Mouse (Mus musculus) T-helper 17 cell (primary cell): ENCODE measurements around the gene Lemd1.

Source experiments
- in situ Hi-C, 2 experiments: fragments of 300-600 bp; cut with MboI, MseI; formaldehyde crosslinking; loops; 1 replicate in 1 of 2; 2 replicates in 1 of 2; pipeline ENCODE4 v1.15.1; 2025; ENCODE audit warnings: high pct_unique_total_duplicates in 2 of 2

Lemd1 gene

GRCm38 (mm10) chr1:132200562-132201510, 9.6 kb downstream of the Lemd1 start:
- in situ Hi-C loops = no loop called here

DNA sequence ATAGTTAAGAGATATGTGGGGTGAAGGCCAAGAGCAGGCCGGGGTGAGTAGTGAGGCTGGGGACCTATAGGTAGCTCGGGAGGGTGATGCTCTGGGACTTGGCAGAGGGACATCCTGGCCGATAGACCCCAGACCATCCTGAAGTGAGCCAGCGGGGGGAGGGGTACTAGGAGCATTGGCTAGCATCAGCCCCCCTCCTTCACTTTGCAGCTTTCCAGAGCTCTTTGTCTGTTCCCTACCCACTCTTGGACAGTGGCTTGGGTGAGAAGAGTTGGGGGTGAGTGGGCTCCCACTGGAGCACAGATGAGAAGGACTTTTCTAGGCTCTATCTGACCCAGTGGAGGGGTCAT, 10.3 kb downstream of the Lemd1 start:
- in situ Hi-C loops = no loop called here

GRCm38 (mm10) chr1:132201936-132202335, 10.7 kb downstream of the Lemd1 start:
- in situ Hi-C loops = no loop called here

DNA sequence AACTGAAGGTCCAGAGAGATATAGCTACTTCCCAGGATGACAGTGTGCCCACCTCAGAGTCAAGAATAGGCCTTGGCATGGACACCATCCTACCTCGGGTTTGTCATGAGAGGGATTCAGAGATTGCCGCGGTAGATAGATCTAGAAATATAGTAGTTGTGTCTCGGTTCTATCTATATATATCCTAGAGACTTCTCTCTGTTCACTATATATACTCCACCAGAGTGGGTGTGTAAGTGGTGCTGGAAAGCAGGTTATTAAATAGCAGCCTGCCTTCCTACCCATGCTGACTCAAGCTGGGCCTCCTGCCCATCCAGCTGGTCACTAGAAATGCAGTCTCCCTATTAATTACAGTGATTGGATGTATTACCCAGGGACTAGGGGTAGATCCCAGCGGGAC, 11.5 kb downstream of the Lemd1 start:
- in situ Hi-C loops = no loop called here

- in situ Hi-C loops = no loop called here
Observed at GRCm38 (mm10) chr1:132205958-132206357, 14.7 kb downstream of the Lemd1 start.

- in situ Hi-C loops = no loop called here
Observed at GRCm38 (mm10) chr1:132206828-132207227, 15.6 kb downstream of the Lemd1 start.

GRCm38 (mm10) chr1:132208154-132208553, 16.9 kb downstream of the Lemd1 start:
- in situ Hi-C loops = no loop called here

- in situ Hi-C loops = no loop called here
Observed at GRCm38 (mm10) chr1:132209400-132209799, 18.2 kb downstream of the Lemd1 start.

GRCm38 (mm10) chr1:132210922-132211321, 19.7 kb downstream of the Lemd1 start:
- in situ Hi-C loops = no loop called here

DNA sequence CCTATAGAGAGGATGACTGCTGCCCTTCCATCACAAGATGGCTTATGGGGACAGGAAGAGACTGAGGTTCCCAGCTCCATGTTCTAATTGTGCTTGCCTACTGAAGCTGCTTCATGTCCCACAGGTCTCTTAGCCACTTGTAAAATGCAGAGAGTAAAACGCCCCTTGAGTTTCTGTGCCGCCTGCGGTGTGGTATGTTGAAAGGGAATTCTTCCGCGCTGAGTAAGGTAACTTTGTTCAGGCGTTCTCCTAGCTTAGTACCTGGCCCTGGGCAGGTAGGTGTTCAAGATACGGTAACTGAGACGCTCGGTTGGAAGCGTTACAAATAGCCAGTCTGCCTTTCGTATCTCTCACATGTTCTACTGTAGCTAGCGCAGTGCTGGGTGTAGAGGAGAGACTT, 20.4 kb downstream of the Lemd1 start:
- in situ Hi-C loops = no loop called here

DNA sequence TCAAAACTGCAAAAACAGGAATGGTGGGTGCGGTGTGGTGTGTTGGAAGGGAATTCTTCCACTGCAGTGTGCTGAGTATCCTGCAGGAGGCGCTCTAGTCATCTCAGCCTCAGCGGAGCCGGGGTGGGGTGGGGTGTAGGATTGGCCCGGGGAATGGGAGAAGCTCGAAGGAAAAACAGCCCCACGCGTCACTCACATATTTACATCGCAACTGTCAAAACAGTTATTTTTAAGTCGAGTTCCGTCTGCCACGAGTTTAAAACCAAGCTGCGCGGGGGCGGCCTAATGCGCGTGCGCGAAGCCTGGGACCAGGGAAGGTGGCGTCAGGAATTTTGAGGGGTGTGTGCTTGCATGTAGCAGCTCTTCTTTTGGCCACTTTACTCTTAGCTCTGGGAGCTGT, 21.0 kb downstream of the Lemd1 start:
- in situ Hi-C loops = no loop called here

- in situ Hi-C loops = no loop called here
Observed at GRCm38 (mm10) chr1:132213076-132213475, 21.8 kb downstream of the Lemd1 start.

DNA sequence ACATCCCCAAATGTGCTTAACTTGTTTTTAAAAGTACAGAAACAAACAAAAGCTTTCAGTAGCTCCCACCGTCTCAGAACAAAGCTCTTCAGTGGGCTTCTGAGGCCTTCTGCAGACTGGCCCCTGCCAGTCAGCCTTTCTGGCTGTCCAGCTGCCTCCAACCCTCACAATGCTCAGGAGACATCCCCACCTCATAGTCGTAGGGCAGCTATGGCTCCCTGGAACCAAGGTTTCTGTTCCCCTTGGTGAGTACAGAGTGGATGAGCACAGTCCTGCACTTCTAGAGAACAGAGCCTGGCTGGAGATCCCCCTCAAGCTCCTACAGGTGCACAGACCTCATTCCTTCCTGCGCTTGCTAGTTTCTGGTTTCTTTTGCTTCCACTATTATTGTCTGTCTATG, 25.0 kb downstream of the Lemd1 start:
- in situ Hi-C loops = no loop called here

DNA sequence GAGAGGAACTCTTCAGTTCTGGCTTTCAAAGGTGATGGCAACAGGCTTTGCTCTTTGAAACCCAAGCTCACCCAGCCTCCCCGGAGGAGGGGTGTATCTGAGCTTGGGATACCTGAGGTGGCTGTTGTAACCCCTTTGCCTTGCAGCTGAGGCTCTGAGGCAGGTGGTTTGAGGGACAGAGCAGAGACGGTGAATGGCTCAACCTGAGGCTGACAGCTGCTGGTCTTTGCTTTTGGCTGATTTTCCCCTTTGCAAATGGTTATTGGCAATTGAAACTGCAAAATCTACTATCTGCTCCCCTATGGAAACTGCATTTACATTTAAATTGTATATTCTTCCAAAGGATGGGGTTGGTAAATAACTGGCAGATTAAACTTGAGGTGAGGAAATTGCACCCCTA, 30.4 kb downstream of the Lemd1 start:
- in situ Hi-C loops = no loop called here

DNA sequence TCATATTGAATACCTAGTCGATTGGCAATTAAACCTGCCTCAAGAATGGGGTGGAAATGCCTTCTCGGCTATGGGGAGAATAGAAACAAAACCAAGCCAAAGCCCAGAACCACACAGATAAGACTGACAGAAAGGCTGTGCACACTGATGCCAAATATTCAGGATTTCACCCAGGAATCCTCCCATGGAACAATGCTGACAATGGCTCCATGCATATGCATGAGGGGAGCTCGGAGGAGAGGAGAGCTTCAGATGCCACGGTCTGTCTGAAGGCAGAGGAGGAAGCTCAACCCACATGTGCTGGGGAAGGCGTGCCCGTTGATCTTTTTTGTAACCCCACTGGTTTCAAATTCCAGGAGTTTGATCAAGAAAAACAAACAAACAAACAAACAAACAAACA, 30.9 kb downstream of the Lemd1 start:
- in situ Hi-C loops = no loop called here

DNA sequence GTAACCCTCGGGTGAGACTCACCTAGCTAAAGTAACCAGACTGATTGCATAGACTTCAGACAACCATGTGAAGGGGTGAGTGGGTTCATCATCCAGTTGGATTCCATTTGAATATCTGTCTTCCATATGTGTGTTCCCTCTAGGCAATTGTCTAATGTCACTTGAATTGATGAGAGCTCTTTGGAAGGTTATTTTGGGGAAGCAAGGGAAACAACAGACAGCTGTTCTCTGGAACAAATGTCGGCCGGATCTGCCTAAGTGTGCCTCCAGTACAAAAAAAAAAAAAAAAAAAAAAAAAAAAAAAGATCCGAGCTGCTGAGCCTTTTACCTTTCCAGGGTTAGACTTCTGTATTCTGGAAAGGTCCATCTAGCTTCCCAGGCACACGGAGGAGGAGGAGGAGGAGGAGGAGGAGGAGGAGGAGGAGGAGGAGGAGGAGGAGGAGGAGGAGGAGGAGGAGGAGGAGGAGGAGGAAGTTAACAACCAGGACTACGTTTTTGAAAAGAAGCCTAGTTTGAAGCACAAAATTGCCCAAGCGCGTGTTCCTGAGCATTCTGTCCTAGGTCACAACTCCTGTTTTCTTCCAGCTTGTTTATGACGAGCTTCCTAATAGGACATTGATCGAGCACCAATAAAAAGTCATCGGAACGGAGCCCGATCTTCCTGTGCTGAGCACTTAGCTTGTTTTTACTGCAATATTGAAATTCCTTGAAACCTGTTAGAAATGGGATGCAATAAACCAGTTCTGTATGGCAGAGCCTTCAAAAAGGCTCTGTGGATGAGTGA, 35.3 kb downstream of the Lemd1 start:
- in situ Hi-C loops = no loop called here

- in situ Hi-C loops = loop anchor here in 1 of 2 experiments (10.0 kb wide), 1 partner anchor 125 kb away; no protein-coding TSS in a partner anchor
Observed at GRCm38 (mm10) chr1:132229667-132230066, 38.4 kb downstream of the Lemd1 start, which contains the start of gene Gm10188. TSS of gene Gm10188 (minus strand) at chr1:132229767.

GRCm38 (mm10) chr1:132231470-132232274, 40.4 kb downstream of the Lemd1 start:
- in situ Hi-C loops = loop anchor here in 1 of 2 experiments (10.0 kb wide), 1 partner anchor 123 kb away; no protein-coding TSS in a partner anchor

DNA sequence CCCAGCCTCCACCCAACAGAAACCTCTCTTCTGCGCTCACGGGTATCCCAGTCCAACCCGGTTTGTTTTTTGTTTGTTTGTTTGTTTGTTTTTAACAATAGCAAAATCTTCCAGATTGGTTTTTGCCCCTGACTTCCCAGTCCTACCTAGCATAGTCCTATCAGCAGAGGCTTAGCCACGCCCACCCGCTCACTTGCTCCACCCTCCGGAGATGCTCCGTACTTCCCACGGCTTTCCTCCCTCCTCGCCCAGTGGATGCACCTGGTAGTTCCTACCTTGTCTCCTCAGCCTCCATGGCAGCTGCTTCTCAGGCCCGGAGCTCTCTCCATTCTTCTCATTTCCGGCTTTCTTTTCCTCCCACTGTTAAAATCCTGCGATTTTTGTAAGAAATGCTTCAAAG, 42.3 kb downstream of the Lemd1 start:
- in situ Hi-C loops = loop anchor here in 1 of 2 experiments (10.0 kb wide), 1 partner anchor 121 kb away; no protein-coding TSS in a partner anchor

GRCm38 (mm10) chr1:132234757-132235273, 43.6 kb downstream of the Lemd1 start:
- in situ Hi-C loops = loop anchor here in 1 of 2 experiments (10.0 kb wide), 1 partner anchor 120 kb away; no protein-coding TSS in a partner anchor

DNA sequence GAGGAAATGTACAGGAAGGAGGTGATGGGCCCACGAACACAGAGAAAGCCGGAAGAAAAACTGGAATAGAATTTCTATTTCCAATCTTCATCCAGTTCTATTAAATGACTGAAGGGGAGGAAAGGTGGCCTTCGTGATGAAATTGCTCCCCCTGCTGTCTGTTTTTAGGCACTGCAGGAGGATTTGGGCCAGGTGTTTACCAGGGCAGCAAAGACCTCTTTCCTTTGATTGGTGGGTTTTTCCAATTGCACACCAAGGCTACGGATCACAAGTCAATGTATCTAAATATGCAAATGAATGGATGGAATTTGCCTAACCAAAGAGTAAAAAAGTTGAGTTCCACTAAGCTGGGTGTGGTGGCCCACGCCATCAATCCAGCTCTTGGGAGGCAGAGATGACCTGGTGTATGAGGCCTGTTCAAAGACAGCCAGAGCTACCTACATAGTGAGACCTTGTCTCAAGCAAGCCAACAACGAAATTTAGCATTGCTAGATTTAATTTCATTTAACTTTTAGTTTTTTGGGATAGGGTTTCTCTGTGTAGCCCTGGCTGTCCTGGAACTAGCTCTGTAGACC, 46.4 kb downstream of the Lemd1 start:
- in situ Hi-C loops = loop anchor here in 1 of 2 experiments (10.0 kb wide), 1 partner anchor 117 kb away; no protein-coding TSS in a partner anchor
